Mouse (Mus musculus) adrenal gland, postnatal 10 days (tissue): ENCODE data around the gene Tspan9. TPM values are rescaled to one million over a fixed set of nuclear protein-coding genes. Genes with fewer than 3 reads are reported as not detected.
A peak's percentile ranks its signal among the peaks of the same experiment; 100 is the strongest.

ENCODE experiments used
- DNase-seq: peaks from one replicate; pipeline ENCODE4 v3.0.0; 2021; ENCODE audit warnings: mixed read lengths
- microRNA-seq: library from miRNA; unstranded; fragments of <30 nt; microRNA quantifications from one replicate; pipeline ENCODE4 v1.2.0, GENCODE M21; 2021
- total RNA-seq, 2 experiments: library from RNA; stranded (reverse); gene quantifications; 2 replicates each; pipeline ENCODE4 v1.2.3; 2021

Tspan9 gene
- total RNA-seq, 2 experiments from 2014 or later, result 55.8 to 66.3 TPM

DNA sequence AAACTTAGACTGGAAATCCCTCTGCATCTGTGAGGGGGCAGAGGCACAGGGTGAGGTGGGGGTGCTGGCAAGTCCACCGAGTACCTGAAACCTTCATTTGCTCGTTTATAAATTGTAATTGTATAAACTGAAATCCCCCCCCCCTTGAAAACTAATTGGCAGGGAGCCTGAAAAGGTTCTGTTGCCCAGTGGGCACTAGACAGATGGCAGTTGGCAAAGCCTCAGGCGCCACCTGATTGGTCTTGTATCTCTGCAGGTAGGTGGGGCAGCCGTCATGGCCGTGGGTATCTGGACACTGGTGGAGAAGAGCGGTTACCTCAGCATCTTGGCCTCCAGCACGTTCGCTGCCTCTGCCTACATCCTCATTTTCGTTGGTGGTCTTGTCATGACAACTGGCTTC lies 220.1 kb downstream of the Tspan9 start:
- DNase-seq, result no peak

DNA sequence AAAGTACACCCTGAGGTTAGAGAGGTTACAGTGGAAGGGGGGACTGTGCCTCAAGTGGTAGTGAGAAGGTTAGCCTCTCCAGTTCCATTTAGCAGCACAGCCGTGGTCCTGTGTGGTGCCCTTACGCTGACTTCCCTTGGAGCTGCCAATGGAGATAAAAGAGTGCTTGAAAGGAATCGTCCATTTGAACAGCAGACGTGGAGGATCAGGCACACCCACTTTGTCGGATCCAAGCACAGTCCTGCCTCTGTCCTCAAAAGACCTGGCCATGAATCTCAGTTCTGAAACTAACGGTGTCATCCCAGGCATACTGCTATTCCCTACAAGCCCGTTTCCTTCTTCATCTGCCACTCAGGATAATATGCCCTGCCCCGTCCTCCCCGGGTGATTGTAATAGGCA lies 221.4 kb downstream of the Tspan9 start:
- DNase-seq, result no peak

DNA sequence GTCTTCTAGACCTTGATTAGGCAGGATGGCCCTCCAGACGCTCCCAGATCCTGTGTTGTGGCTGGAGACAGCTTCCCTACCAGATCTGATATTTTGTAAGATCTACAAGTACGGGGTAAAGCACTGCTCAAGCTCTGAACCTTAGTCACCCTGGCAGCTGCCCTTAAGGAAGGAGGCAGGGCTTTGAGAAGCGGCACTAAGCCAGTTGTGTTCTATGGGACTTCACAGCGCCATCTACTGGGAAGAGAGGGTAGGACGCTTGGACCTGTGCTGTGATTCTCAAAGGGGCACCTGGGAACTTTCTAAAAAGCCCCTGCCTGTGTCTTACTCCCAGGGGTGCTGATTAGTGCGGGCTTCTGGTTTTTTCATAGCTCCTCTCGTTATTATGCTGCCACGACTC lies 222.7 kb downstream of the Tspan9 start:
- peak; percentile 87 for DNase-seq

DNA sequence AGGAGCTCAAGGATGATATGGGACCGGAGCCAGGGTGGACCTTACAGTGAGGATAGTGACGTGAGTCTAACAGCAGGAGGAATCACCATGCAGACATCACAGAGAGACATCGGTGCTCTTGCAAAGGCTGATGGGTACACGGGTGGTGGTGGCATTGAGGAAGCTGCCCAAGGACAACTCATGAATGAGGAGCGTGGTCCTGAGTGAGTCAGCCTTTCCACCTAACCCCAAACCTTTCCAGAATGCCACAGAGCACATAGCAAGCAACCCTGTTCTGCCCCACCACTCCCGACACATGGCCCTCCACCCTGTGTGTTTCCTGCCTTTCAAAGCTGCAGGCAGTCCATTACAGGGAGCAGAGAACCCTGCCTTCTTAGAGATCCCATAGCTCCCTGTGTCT lies 223.9 kb downstream of the Tspan9 start:
- DNase-seq, result peak; percentile 51

DNA sequence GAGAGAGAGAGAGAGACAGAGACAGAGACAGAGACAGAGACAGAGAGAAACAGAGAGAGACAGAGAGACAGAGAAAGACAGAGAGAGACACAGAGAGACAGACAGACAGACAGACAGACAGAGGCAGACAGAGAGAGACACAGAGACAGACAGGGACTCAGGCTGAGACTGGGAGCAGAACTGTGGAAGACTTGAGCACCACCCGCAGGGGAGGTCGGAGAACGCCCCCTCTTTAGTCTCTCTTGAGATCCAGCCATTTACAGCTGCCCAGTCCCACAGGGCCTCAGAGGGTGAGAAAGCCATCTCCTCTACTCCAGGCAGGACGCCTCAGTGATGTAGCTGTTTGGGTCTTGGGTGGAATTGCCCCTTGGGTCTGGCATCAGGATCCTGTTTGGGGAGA lies 225.7 kb downstream of the Tspan9 start:
- DNase-seq, result no peak

DNA sequence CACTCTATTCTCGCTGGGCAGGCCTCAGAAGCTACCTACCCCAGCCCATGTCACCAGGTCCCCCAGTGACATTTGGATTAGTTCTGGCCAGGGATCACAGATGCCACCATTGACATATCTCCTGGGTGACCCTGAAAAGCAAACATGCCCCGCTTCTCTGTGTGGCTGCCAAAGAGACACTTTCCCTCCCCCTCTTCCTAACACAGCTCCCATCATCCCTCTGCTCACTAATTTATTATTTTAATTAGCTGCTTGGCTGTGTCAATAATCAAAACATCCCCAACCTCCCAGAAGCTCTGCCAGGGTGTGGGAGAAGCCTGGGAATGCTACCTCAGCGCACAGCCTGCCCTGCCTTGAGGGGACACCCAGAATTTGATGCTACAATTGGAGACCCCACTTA lies 226.4 kb downstream of the Tspan9 start:
- DNase-seq, result no peak

DNA sequence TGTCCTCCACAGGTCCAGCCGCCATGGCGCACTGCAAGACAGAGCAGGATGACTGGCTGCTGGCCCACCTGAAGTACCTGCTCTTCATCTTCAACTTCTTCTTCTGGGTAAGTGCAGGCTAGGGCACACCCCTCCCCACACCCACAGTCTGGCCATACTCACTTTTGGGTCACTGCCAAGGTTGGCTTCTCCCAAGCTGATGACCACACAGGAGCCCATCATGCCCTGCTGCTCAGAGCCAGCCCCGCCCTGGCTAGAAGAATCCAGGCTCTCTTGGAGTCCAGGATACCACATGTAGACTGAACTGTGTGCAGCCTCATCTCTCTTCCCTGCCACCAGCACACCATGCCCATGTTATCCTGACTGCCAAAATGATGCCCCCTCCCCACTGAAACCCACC lies 230.5 kb downstream of the Tspan9 start:
- DNase-seq, result no peak

DNA sequence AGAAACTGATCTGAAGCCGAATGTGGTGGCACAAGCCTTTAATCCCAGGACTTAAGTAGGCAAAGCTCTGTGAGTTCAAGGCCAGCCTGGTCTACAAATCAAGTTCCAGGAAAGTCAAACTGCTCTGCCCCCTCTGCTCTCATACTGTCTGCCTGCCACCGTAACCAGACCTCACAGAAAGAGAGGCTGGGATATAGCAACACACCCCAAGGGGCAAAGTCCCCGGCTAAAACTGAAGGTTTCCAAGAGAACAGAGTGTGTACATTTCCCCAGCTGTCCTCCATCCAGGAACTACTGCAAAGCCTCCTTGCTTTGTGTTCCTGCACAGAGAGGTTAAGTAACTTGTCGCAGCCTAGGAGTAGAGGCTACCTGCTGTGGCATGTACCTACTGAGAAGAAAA lies 231.7 kb downstream of the Tspan9 start:
- no peak for DNase-seq

Small RNA genes within 50 kb of the gene (microRNA-seq; reads per million reads assigned to microRNA genes)
- not detected for gene Gm26338

Other genes with a start within 250 kb of the Tspan9 start
- gene Tead4, start 157.2 kb upstream of the Tspan9 start, total RNA-seq, result 1 to 10 TPM; 4.4 to 4.6 TPM
- gene Tulp3, start 212.3 kb upstream of the Tspan9 start, total RNA-seq, result 10 to 100 TPM; 24.2 to 27.2 TPM
- gene Rhno1, start 219.3 kb upstream of the Tspan9 start, total RNA-seq, result 10 to 100 TPM; 21.7 to 30.1 TPM
- gene Foxm1, start 219.4 kb upstream of the Tspan9 start, total RNA-seq, result 10 to 100 TPM; 15.3 to 16.6 TPM
- not detected for gene Tex52, start 231.9 kb upstream of the Tspan9 start, total RNA-seq
- gene Gm44596, start 231.9 kb upstream of the Tspan9 start, total RNA-seq, result not detected